Mouse (Mus musculus) kidney, adult 10 weeks (tissue): Measurements from ENCODE around the gene Dtx1. TPM values are rescaled to one million over a fixed set of nuclear protein-coding genes. Genes with fewer than 3 reads are reported as not detected.

Source experiments
- polyA plus RNA-seq: library from polyadenylated mRNA; stranded (reverse); fragments of 350-450 nt; fragmentation: Illumina TruSeq; extraction: RNeasy Lipid Tissue Mini Kit (QIAGEN cat#74804); gene quantifications from one replicate; pipeline ENCODE4 v1.2.3, GENCODE M21; 2014; ENCODE audit warnings: low read depth, low replicate concordance

Gene Dtx1
- polyA plus RNA-seq: not detected

DNA sequence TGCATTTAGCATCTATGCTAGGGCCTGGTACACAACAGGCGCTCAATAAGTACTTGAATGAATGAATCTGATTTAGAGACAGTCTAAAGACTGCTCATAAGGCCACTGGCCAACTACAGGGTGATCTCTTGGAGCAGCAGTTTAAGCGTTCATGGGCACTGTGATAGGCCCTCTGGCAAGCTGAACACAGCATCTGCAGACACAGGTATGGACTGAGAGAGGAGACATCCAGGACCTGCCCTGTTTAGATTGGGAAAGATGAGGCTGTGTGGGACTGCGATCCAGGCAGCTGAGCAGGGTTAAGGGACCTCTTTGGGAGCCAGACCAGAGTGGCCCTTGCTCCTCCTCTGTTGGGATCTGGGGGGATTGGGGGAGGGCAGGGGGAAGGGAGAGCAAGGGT is at the start of gene Dtx1:
Gene Dtx1 (minus strand): TSS at position 101 of the 400 bp plus-strand sequence.

DNA sequence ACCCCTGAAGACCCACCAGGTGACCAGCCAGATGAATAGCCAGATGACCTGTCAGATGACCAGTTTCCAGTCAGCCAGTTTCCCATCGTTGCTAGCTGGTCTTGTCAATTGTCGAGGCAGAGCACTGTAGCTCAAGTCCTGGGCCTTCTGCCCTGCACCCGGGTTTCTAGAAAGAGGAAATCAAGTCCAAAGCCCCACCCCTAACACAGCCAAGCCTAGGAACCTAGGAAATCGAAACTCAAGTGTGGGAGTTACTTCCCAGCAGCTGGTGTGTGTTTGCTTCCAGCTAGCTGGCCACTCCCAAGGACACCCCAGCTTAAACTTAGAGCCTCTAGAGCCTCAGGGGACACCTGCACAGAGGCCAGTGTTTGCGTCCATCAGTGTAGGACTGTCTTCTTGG is 38.0 kb upstream of the Dtx1 start, which contains the start of gene Oas2:
Gene Oas2 (minus strand): TSS at position 166 of the 400 bp plus-strand sequence.

DNA sequence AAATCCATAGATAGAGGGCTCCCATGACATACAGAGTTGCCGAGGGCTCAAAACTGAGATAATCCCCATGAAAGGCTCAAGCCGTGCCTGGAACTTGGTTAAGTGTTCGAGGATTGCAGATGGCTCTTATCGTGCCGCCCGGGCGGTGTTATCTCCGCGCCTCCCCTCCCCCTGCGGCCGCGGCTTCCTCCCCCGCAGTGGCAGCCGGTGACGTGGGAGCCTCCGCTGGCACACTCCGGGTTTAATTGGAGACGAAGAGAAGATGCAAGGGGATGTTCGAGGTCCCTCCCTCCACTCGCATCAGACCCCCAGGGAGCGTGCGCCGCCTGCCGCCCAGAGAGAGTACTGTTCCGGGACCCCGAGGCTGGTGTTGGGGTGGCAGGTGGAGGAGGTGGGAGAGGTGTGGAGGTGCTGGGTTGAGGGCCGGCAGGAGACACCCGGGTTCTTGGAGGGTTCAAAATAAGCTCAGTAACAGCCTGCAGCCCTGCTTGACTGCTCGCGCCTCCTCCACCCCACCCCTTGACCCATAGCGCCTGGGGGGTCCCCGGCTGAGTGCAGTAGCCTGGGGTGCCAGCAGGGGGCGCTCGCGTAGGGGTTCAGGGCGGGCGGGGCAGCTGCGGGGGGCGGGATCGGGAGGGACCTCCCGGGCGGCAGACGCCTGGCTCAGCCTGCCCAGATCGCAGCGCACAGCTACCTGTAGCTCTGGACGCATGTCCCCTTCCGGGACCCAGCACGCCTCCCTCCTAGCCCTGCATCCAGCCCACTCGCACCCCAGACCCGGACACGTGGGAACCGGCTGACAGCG is 63.0 kb downstream of the Dtx1 start, which contains the start of gene Rasal1:
Gene Rasal1 (plus strand): TSS at position 244 of the 805 bp plus-strand sequence.

DNA sequence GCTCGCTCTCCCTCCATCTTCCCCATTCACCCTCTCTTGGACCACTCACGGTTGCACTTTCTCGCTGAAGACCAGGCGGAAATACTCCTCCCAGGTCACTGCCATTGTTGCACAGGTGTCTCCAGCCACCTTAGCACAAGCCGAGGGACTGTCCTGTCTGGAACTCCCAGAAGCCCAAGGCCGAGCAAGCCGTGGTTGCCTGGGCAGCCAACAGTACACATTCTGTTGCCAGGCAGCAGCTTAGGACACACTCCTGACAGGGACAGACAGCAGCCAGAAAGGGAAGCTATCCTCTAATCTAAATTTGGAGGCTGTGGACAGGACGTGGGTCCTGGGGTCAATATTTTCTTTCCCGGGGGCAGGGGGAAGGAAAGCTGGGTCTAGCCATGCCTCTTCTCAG is 77.6 kb downstream of the Dtx1 start, which contains the start of gene Cfap73:
Gene Cfap73 (minus strand): TSS at position 105 of the 400 bp plus-strand sequence.

Other genes with a start within 250 kb of the Dtx1 start
- gene Sdsl, start 239.1 kb downstream of the Dtx1 start, polyA plus RNA-seq: not detected
- not detected for gene Sds, start 235.4 kb downstream of the Dtx1 start, polyA plus RNA-seq
- 0.49 TPM for gene Plbd2, start 208.3 kb downstream of the Dtx1 start, polyA plus RNA-seq
- 0.53 TPM for gene Slc8b1, start 200.8 kb downstream of the Dtx1 start, polyA plus RNA-seq
- 9.7 TPM for gene Tpcn1, start 123.3 kb downstream of the Dtx1 start, polyA plus RNA-seq
- gene Iqcd, start 122.9 kb downstream of the Dtx1 start, polyA plus RNA-seq: not detected
- gene Rita1, start 99.3 kb downstream of the Dtx1 start, polyA plus RNA-seq: not detected
- gene Ddx54, start 99.2 kb downstream of the Dtx1 start, polyA plus RNA-seq: 0.32 TPM
- gene Cfap73, start 77.7 kb downstream of the Dtx1 start, polyA plus RNA-seq: not detected
- not detected for gene Rasal1, start 63.1 kb downstream of the Dtx1 start, polyA plus RNA-seq
- 0.57 TPM for gene Oas2, start 37.9 kb upstream of the Dtx1 start, polyA plus RNA-seq
- gene Oas3, start 65.7 kb upstream of the Dtx1 start, polyA plus RNA-seq: not detected
- not detected for gene Oas1e, start 83.6 kb upstream of the Dtx1 start, polyA plus RNA-seq
- 0.73 TPM for gene Oas1c, start 100.6 kb upstream of the Dtx1 start, polyA plus RNA-seq
- not detected for gene Oas1f, start 135.4 kb upstream of the Dtx1 start, polyA plus RNA-seq
- gene Oas1h, start 149.5 kb upstream of the Dtx1 start, polyA plus RNA-seq: not detected
- gene Oas1g, start 175.7 kb upstream of the Dtx1 start, polyA plus RNA-seq: not detected
- gene Oas1a, start 195.6 kb upstream of the Dtx1 start, polyA plus RNA-seq: 0.28 TPM
- not detected for gene Oas1d, start 202.6 kb upstream of the Dtx1 start, polyA plus RNA-seq